Mouse (Mus musculus): ENCODE results near the gene Gm29797.

The Gm29797 gene

GRCm38 (mm10) chr2:181673501-181673900 is 16.7 kb downstream of the Gm29797 start:
- no peak for DNase-seq (ENCODE audit: low read depth, low spot score)

- DNase-seq (ENCODE audit: low read depth, low spot score): no peak
Measured at GRCm38 (mm10) chr2:181674934-181675333, 18.1 kb downstream of the Gm29797 start.

GRCm38 (mm10) chr2:181675454-181675853 is 18.6 kb downstream of the Gm29797 start:
- no peak for DNase-seq (ENCODE audit: low read depth, low spot score)

- no peak for DNase-seq (ENCODE audit: low read depth, low spot score)
Measured at GRCm38 (mm10) chr2:181676424-181676823, 19.6 kb downstream of the Gm29797 start.

- DNase-seq (ENCODE audit: low read depth, low spot score): no peak
Measured at GRCm38 (mm10) chr2:181677096-181677754, 20.4 kb downstream of the Gm29797 start.

- no peak for DNase-seq (ENCODE audit: low read depth, low spot score)
Measured at GRCm38 (mm10) chr2:181677755-181678098, 20.9 kb downstream of the Gm29797 start.

GRCm38 (mm10) chr2:181678780-181679179 is 21.9 kb downstream of the Gm29797 start:
- no peak for DNase-seq (ENCODE audit: low read depth, low spot score)

- DNase-seq (ENCODE audit: low read depth, low spot score): no peak
Measured at GRCm38 (mm10) chr2:181679951-181680715, 23.3 kb downstream of the Gm29797 start, which contains the start of gene Tcea2. Gene Tcea2, plus strand, starts transcription at chr2:181680310.

- DNase-seq (ENCODE audit: low read depth, low spot score): no peak
Measured at GRCm38 (mm10) chr2:181680716-181681117, 23.9 kb downstream of the Gm29797 start.

- DNase-seq (ENCODE audit: low read depth, low spot score): no peak
Measured at GRCm38 (mm10) chr2:181681978-181682377, 25.1 kb downstream of the Gm29797 start.

GRCm38 (mm10) chr2:181683381-181683780 is 26.5 kb downstream of the Gm29797 start:
- no peak for DNase-seq (ENCODE audit: low read depth, low spot score)

GRCm38 (mm10) chr2:181684713-181685112 is 27.9 kb downstream of the Gm29797 start:
- DNase-seq (ENCODE audit: low read depth, low spot score): no peak

- DNase-seq (ENCODE audit: low read depth, low spot score): no peak
Measured at GRCm38 (mm10) chr2:181685686-181686085, 28.9 kb downstream of the Gm29797 start.

GRCm38 (mm10) chr2:181687586-181687985 is 30.8 kb downstream of the Gm29797 start:
- no peak for DNase-seq (ENCODE audit: low read depth, low spot score)

GRCm38 (mm10) chr2:181689466-181690160 is 32.8 kb downstream of the Gm29797 start:
- no peak for DNase-seq (ENCODE audit: low read depth, low spot score)

GRCm38 (mm10) chr2:181691083-181691482 is 34.2 kb downstream of the Gm29797 start:
- no peak for DNase-seq (ENCODE audit: low read depth, low spot score)

GRCm38 (mm10) chr2:181691571-181691970 is 34.7 kb downstream of the Gm29797 start:
- no peak for DNase-seq (ENCODE audit: low read depth, low spot score)

- DNase-seq (ENCODE audit: low read depth, low spot score): no peak
Measured at GRCm38 (mm10) chr2:181692304-181692703, 35.5 kb downstream of the Gm29797 start.

- no peak for DNase-seq (ENCODE audit: low read depth, low spot score)
Measured at GRCm38 (mm10) chr2:181693339-181694280, 36.8 kb downstream of the Gm29797 start, which contains the start of gene Rgs19. Gene Rgs19, minus strand, starts transcription at chr2:181693977.

GRCm38 (mm10) chr2:181694581-181694980 is 37.7 kb downstream of the Gm29797 start:
- DNase-seq (ENCODE audit: low read depth, low spot score): no peak

- no peak for DNase-seq (ENCODE audit: low read depth, low spot score)
Measured at GRCm38 (mm10) chr2:181695776-181696175, 38.9 kb downstream of the Gm29797 start.
